Mouse (Mus musculus) cerebellum, adult 2 months (tissue): ENCODE data around the gene Clec16a. TPM values are rescaled to one million over a fixed set of nuclear protein-coding genes. Genes with fewer than 3 reads are reported as not detected.

Experiments used
- DNase-seq, 2 experiments: peaks; one replicate each; pipeline ENCODE4 v3.0.0; 2021
- H3K27ac ChIP-seq: fragments of 200-500 bp; 2 replicates; pipeline ENCODE4 v1.5.1; 2012; ENCODE audit warnings: low read length, control low read depth, inconsistent platforms; ENCODE audit not compliant: insufficient read depth
- H3K27me3 ChIP-seq: fragments of 200-500 bp; 2 replicates; pipeline ENCODE4 v1.6.1; 2012; ENCODE audit warnings: inconsistent platforms, mild to moderate bottlenecking, low read length, moderate library complexity; ENCODE audit not compliant: control insufficient read depth, insufficient read depth
- H3K4me1 ChIP-seq: fragments of 200-500 bp; 2 replicates; pipeline ENCODE4 v1.6.1; 2011; ENCODE audit warnings: low read length; ENCODE audit not compliant: control insufficient read depth, insufficient read depth
- H3K4me3 ChIP-seq: fragments of 200-500 bp; replicated peaks from 2 replicates; pipeline ENCODE3; 2011; ENCODE audit warnings: mild to moderate bottlenecking, low read depth, low read length, control low read depth; ENCODE audit not compliant: insufficient read depth
- CTCF ChIP-seq: fragments of 200-500 bp; IDR thresholded peaks from 2 replicates; pipeline ENCODE4 v1.5.1; 2011; ENCODE audit warnings: low read depth, mild to moderate bottlenecking, control low read depth, low read length, moderate library complexity, borderline replicate concordance; ENCODE audit not compliant: insufficient read depth
- POLR2A ChIP-seq: fragments of 200-500 bp; IDR thresholded peaks from 2 replicates; pipeline ENCODE4 v1.6.1; 2011; ENCODE audit warnings: low read length, control low read depth, borderline replicate concordance; ENCODE audit not compliant: insufficient read depth
- WGBS: fragments of 180-500 bp; shearing (Covaris S2); methylation state at CpG from one replicate; pipeline ENCODE4 v1.1.7; 2018; 5-methylcytosine and 5-hydroxymethylcytosine counted together
- polyA plus RNA-seq: library from polyadenylated mRNA; depleted of rRNA; stranded (reverse); fragments of >200 nt; gene quantifications from 2 replicates; pipeline ENCODE4 v1.2.3, GENCODE M21; 2012

Clec16a gene
- polyA plus RNA-seq, 1 experiment = 48.7 TPM

DNA sequence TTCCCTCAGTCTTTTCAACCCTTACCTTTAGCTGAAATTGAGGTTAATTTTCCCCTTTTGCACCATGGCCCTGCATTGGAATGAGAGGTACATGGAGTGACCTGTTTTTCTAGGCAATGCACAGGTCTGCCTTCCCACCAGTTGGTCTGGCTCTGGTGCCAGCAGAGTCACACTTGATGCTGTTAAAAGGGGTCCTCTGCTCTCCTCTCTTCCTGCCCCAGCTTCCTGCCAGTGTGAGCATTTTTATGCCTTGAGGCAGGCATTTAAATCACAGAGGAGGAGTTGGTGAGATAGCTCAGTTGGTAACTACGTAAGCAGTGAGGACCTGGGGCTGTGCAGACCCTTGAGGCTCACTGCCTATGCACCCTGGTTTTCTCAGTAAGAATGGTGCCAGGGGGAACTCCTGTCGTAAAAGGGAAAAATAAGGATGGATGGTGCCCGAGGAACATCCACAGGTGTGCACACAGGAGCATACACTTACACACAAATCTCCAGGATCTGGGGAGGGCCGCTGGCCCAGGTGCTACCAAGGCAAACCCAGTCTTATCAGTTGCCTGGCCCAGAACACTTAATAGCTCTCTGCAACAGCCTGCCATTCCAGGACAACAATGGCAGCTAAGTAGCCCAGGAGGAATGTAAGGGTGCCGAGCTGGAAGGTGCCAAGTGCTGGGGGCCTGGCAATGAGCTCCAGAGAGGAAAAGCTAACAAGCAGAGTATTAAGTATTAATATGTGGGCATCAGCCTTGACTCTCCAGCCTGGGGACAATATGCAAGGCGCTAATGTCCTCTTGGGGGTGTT lies 152.9 kb downstream of the Clec16a start:
- WGBS = 81% methylated on average over 6 of the region's 6 CpGs
- DNase-seq = peak in 1 of 2 experiments; percentile 47

DNA sequence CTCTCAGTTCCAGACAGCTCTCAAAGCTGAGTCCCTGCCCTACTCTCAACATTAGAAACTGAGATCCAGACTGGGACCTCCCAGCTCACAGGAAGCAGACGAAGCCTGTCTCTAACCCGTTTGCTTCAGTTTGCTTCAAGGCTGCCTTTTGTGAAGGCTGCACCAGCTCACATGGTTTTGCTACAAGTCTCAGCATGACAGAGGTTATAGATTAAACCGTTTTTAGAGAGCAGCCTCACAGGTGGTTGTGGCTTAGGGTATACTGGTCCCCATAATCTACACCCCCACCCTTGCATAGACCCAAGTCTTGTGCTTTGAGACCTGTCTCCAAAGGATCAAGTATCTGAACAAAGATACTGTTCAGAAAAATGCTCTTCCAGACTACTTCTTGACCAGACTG lies 154.2 kb downstream of the Clec16a start:
- 92% methylated on average over 3 of the region's 3 CpGs for WGBS
- DNase-seq = no peak
- Histone ChIP-seq H3K27ac (no peak overlapping the region), H3K4me3 (no peak overlapping the region), H3K4me1 (peaks cover 28% of the 10 kb centered on the region), H3K27me3 (no peaks in the 10 kb centered on the region)
- TF ChIP-seq POLR2A (no peak), CTCF (no peak)

More for the DNA sequence above, 152.9 kb downstream of the Clec16a start:
- H3K4me3 ChIP-seq = no peak overlapping the region
- TF ChIP-seq POLR2A (no peak), CTCF (no peak)
- H3K4me1 ChIP-seq = peaks cover 30% of the 10 kb centered on the region
- no peaks in the 10 kb centered on the region for H3K27me3 ChIP-seq
- H3K27ac ChIP-seq = no peak overlapping the region

DNA sequence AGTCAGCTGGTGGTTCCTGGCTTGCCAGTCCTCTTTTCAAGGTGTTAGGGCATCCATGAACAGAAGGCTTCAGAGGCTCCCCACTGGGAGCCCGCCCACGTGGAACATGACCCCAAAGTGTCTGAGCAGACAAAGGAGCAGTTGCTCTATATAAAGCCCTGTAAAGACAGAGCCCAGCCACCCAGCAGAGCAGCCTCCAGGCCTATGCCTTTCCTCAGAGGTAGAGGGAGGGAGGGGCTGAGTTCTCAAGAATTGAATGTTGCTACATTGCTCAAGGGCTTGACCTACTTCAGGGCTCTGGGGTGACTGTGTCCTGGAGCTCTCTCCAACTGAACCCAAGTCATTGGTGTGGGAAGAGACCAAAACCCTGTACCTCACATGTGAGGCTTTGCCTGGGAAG lies 155.0 kb downstream of the Clec16a start:
- DNase-seq = peak; percentile 45 to 58
- Histone ChIP-seq H3K4me3 (no peak overlapping the region), H3K4me1 (peaks cover 28% of the 10 kb centered on the region), H3K27me3 (no peaks in the 10 kb centered on the region), H3K27ac (no peak overlapping the region; the same call in 1 of the 2 replicates)
- TF ChIP-seq CTCF (no peak), POLR2A (no peak)
- WGBS = 19% methylated on average over 2 of the region's 2 CpGs

DNA sequence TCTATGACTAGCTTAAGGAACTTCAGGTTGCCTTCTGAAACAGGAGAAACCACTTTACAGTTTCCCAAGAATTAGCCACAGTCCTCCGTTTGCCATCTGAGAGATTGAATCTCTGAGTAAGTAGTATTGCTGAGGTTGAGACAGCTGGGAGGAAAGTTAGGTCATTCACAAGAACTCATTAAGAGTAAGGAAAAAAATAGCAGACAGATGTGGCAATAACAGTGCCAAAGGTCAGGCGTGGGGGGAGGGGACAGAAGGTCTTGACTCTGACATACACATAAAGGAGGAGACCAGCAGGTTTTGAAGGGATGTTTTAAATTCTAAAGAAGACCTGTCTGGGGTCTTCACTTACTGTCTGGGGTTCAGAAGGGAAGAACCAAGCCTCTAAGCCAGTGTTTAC lies 157.3 kb downstream of the Clec16a start:
- WGBS = 81% methylated on average over 2 of the region's 2 CpGs
- DNase-seq = no peak
- TF ChIP-seq POLR2A (no peak), CTCF (no peak)

DNA sequence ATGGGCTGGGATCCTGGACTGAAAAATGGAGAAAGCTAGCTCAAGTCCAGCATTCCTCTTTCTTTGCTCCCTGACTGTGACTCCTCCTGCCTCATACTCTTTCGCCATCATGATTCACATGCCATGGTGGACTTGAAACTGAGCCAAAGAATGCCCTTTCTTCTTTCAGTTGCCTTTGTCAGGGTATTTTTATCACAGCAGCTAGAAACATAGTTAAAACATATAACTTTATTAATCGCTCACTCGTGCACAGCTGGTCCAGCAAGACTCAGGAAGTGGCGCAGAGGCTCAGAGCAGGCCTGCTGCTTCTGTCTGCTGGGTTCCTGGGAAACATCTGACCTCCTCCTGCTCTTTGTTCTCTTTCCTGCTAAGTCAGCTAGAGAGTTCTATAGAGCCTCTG lies 158.8 kb downstream of the Clec16a start:
- Histone ChIP-seq H3K27ac (no peak overlapping the region), H3K4me3 (no peak overlapping the region), H3K27me3 (no peaks in the 10 kb centered on the region), H3K4me1 (peaks cover 18% of the 10 kb centered on the region)
- DNase-seq = no peak
- TF ChIP-seq CTCF (no peak), POLR2A (no peak)
- 71% methylated on average over 4 of the region's 4 CpGs for WGBS

More for the DNA sequence above, 157.3 kb downstream of the Clec16a start:
- Histone ChIP-seq H3K27me3 (no peaks in the 10 kb centered on the region), H3K4me1 (peaks cover 25% of the 10 kb centered on the region), H3K27ac (no peak overlapping the region), H3K4me3 (no peak overlapping the region)

DNA sequence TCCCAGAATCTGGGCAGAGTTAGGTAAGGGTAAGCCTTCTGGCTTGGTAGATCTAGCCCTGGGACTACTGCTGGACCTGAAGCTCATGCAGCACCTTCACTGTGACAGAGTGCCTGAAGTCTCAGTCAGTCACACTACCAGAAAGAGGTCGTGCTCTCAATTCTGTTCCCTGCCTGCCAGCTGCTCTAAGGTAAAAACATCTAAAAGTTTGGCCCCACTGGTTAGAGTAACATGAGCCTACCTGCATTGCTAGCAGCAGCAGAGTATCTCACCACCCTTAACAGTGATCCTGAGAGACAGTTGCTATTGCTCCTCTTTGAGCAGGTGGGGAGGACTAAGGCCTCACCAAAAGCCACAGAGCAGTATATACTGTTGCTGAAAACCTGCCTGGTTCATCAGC lies 160.3 kb downstream of the Clec16a start:
- TF ChIP-seq CTCF = no peak
- H3K4me1 ChIP-seq = peaks cover 13% of the 10 kb centered on the region
- no peak for DNase-seq
- H3K27ac ChIP-seq = no peak overlapping the region
- 69% methylated on average over 1 of the region's 1 CpGs for whole genome bisulfite sequencing
- H3K4me3 ChIP-seq = no peak overlapping the region
- H3K27me3 ChIP-seq = no peaks in the 10 kb centered on the region

DNA sequence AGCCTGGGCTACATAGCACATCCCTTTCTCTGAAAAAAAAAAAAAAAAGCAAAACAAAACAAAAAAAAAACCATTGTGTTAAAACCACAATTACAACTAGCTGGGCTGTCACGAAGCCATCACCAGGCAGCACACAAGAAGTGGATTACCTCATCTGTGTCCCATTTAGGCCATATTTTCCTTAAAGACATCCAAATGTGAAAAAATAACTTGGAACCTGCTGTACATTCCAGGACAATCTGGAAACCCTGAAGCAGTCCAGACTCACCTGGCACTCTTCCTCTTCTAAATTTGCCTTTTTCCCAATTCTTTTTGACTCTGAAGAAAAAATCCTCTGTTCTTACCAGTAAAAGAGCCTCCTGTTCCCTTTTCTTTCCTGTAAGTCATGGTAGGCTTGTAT lies 166.4 kb downstream of the Clec16a start:
- Histone ChIP-seq H3K4me3 (no peak overlapping the region), H3K4me1 (peaks cover 24% of the 10 kb centered on the region), H3K27ac (no peak overlapping the region), H3K27me3 (no peaks in the 10 kb centered on the region)
- DNase-seq = peak in 1 of 2 experiments; percentile 58
- WGBS = 21% methylated on average over 1 of the region's 1 CpGs
- TF ChIP-seq CTCF = no peak
- TF ChIP-seq POLR2A = no peak

DNA sequence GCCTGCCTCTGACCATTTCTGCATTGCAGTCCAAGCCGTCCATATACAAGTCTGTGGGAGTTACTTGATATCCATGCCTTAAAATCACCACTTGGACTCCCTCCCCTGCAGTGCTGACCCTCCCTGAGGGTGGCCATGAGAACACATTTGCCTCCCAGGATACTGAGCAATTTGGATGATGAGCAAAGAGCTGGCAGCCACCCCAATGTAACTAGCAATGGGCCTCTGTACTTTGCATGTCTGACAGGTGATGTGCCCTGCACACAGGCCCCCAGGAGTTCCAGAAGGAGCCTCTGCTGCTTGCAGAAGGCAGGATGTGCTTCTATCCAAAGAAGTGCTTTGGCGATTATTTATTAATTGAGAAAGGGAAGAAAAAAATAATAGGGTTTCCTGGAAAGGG lies 167.9 kb downstream of the Clec16a start:
- Histone ChIP-seq H3K4me3 (no peak overlapping the region), H3K27me3 (no peaks in the 10 kb centered on the region), H3K4me1 (peaks cover 34% of the 10 kb centered on the region), H3K27ac (no peak overlapping the region)
- DNase-seq = peak; percentile 48 to 52
- 41% methylated on average over 2 of the region's 2 CpGs for WGBS
- TF ChIP-seq CTCF = no peak
- TF ChIP-seq POLR2A = no peak
